Comparison of ENCODE assay signal across 31 mouse cellular contexts in the genomic region with DNA sequence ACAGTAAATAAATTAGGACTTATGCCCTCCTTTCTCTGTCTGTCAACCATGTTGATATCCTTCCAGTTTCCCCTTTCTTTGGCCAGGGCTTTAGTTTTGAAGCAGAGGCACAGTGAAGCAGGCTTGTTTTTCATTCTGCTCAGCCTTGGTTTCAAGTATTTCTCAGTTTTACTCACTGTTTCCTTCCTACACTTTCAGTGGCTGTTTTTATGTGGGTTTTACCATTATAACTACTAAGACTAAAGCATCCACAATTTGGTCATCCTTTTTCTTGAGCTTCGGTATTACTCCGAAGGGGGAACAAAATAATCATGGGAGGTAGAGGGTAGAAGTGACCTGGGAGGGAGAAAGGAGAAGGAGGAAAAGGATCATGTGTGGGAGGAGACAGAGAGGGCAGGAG. TPM values are rescaled to one million over a fixed set of nuclear protein-coding genes. Genes with fewer than 3 reads are reported as not detected.
"Had no signal": no experiment of that assay in that cellular context is flagged by ENCODE, and none has a peak within 500 bp of the region (broad histone marks: within the 10 kb centered on the region; RNA-seq: fewer than 3 reads in every experiment).

No protein-coding gene starts in this region.

RNA-seq across cellular contexts. Expression of gene Ifi206, which starts 19.8 kb away (rescaled TPM):
- total RNA-seq: left cerebral cortex, postnatal 10 days; left cerebral cortex, postnatal 14 days; left cerebral cortex, postnatal 25 days; left cerebral cortex, postnatal 36 days; left cerebral cortex, postnatal 4 days had no signal
- polyA plus RNA-seq: limb, embryonic 10.5 days; limb, embryonic 11.5 days; limb, embryonic 12.5 days; limb, embryonic 13.5 days; liver, embryonic 11.5 days; midbrain, embryonic 10.5 days; midbrain, embryonic 11.5 days; midbrain, embryonic 12.5 days; midbrain, embryonic 13.5 days; midbrain, embryonic 15.5 days; midbrain, embryonic 16.5 days; midbrain, postnatal 0 days; neural tube, embryonic 11.5 days; neural tube, embryonic 12.5 days; neural tube, embryonic 13.5 days had no signal

RNA-seq across cellular contexts. Expression of gene Ifi214, which starts 25.2 kb away (rescaled TPM):
- total RNA-seq: left cerebral cortex, postnatal 10 days; left cerebral cortex, postnatal 14 days; left cerebral cortex, postnatal 25 days; left cerebral cortex, postnatal 36 days; left cerebral cortex, postnatal 4 days; midbrain, postnatal 0 days had no signal
- polyA plus RNA-seq: limb, embryonic 10.5 days; limb, embryonic 11.5 days; limb, embryonic 12.5 days; limb, embryonic 13.5 days; limb, embryonic 14.5 days; limb, embryonic 15.5 days; liver, adult 2 months; liver, embryonic 11.5 days; liver, embryonic 12.5 days; liver, embryonic 13.5 days; liver, embryonic 14.5 days; lung, embryonic 14.5 days; lung, embryonic 16.5 days; lung, postnatal 0 days; midbrain, embryonic 10.5 days; midbrain, embryonic 11.5 days; midbrain, embryonic 12.5 days; midbrain, embryonic 13.5 days; midbrain, embryonic 14.5 days; midbrain, embryonic 15.5 days; midbrain, embryonic 16.5 days; midbrain, postnatal 0 days; myocyte; neural tube, embryonic 11.5 days; neural tube, embryonic 12.5 days; neural tube, embryonic 13.5 days had no signal
